8 mouse cellular contexts compared by ENCODE assay signal in genomic region chr11:118254159-118254951, GRCm38 (mm10). TPM values are rescaled to one million over a fixed set of nuclear protein-coding genes. Genes with fewer than 3 reads are reported as not detected.
DNase-seq lines count a peak whose midpoint lies in the region; ATAC-seq and TF ChIP-seq lines count a peak whose summit lies in the region.

No protein-coding gene starts in this region.

- H3K36me3 ChIP-seq in heart, embryonic 16.5 days (ENCODE audit: control insufficient read depth, insufficient read depth) = peaks cover 26% of the 10 kb centered on the region
- peaks cover 8% of the 10 kb centered on the region; the same call in 1 of the 2 replicates for H3K36me3 ChIP-seq in lung, postnatal 0 days (ENCODE audit: insufficient read depth, low read length)

- no peak overlapping the region for H3K4me3 ChIP-seq in heart, embryonic 16.5 days (ENCODE audit: low read length)
- no peak overlapping the region for H3K4me3 ChIP-seq in lung, postnatal 0 days (ENCODE audit: low read depth, low read length)

- peak overlapping the region; percentile 48 for H3K27ac ChIP-seq in heart, embryonic 16.5 days (ENCODE audit: low read length)
- H3K27ac ChIP-seq in lung, postnatal 0 days (ENCODE audit: low read length) = peak overlapping the region; percentile 63

- 52% methylated on average over 15 of the region's 15 CpGs for WGBS in heart, embryonic 16.5 days
- WGBS in lung, postnatal 0 days = 23% methylated on average over 15 of the region's 15 CpGs

- no peak for ATAC-seq in heart, embryonic 16.5 days (replicated peaks; ENCODE audit: extremely low read depth, insufficient read depth, low FRiP score)
- peak; percentile 54 for ATAC-seq in lung, postnatal 0 days
- ATAC-seq in erythroid progenitor cell, adult 5-6 weeks (replicated peaks; ENCODE audit: low FRiP score, poor library complexity, severe bottlenecking) = no peak

- TF ChIP-seq CTCF in lung, postnatal 0 days (IDR thresholded peaks at IDR 0.05) = no peak

- H3K27me3 ChIP-seq in heart, embryonic 16.5 days (ENCODE audit: control insufficient read depth, insufficient read depth, low read length) = no peaks in the 10 kb centered on the region
- no peaks in the 10 kb centered on the region for H3K27me3 ChIP-seq in lung, postnatal 0 days (replicated peaks; ENCODE audit: insufficient read depth, low read length)

- H3K9ac ChIP-seq in heart, embryonic 16.5 days (ENCODE audit: low read length) = peak overlapping the region; percentile 7; the same call in 1 of the 2 replicates
- no peak overlapping the region for H3K9ac ChIP-seq in lung, postnatal 0 days (replicated peaks; ENCODE audit: low read depth)

- H3K9me3 ChIP-seq in heart, embryonic 16.5 days (replicated peaks; ENCODE audit: control insufficient read depth, low read length) = no peaks in the 10 kb centered on the region
- no peaks in the 10 kb centered on the region for H3K9me3 ChIP-seq in lung, postnatal 0 days (ENCODE audit: low read length)

- peak; percentile 62 for DNase-seq in urinary bladder, postnatal 14 days (ENCODE audit: low spot score)
- DNase-seq in urinary bladder, postnatal 10 days (ENCODE audit: low spot score) = no peak
- DNase-seq in cerebellum, postnatal 36 days = peak; percentile 93
- peak; percentile 76 to 85 for DNase-seq in kidney, postnatal 4 days
- DNase-seq in lung, postnatal 0 days (ENCODE audit: low spot score) = peak; percentile 80
- DNase-seq in skeletal muscle tissue, adult 2 months (ENCODE audit: low read depth, low spot score) = peak; percentile 47

- no peak overlapping the region for H3K4me2 ChIP-seq in heart, embryonic 16.5 days (ENCODE audit: low read depth, low read length)
- H3K4me2 ChIP-seq in lung, postnatal 0 days (replicated peaks; ENCODE audit: low read depth, low read length) = 0 out of 2 replicates have a peak overlapping the region, but pooled peaks have one; percentile 11

- TF ChIP-seq EP300 in lung, postnatal 0 days (IDR thresholded peaks at IDR 0.05) = peak; percentile 54; the same call in 1 of the 2 replicates

- peaks cover 28% of the 10 kb centered on the region for H3K4me1 ChIP-seq in heart, embryonic 16.5 days (ENCODE audit: control insufficient read depth, insufficient read depth, low read length)
- peaks cover 16% of the 10 kb centered on the region for H3K4me1 ChIP-seq in lung, postnatal 0 days (ENCODE audit: insufficient read depth, low read depth, low read length)

RNA-seq across cellular contexts. Expression of gene Cyth1, which starts 6.0 kb away (rescaled TPM):
- polyA plus RNA-seq in heart, embryonic 16.5 days (2015; fragmentation: Nextera tagmentation; extraction: Ambion mirVana) = 22.2 and 24.0 TPM in 2 replicates
- 19.4 and 19.5 TPM in 2 replicates for polyA plus RNA-seq in lung, postnatal 0 days (2015; fragmentation: Nextera tagmentation; extraction: Ambion mirVana)
- total RNA-seq in erythroid progenitor cell, adult 5-6 weeks (2015; ENCODE audit: low replicate concordance) = 10.5 TPM in 2 replicates
- total RNA-seq in erythroid progenitor cell, adult 5-6 weeks (2017; ENCODE audit: low replicate concordance) = 11.6 and 12.3 TPM in 2 replicates

RNA-seq across cellular contexts. Expression of gene Usp36, which starts 35.7 kb away (rescaled TPM):
- 13.5 and 14.2 TPM in 2 replicates for polyA plus RNA-seq in heart, embryonic 16.5 days (2015; fragmentation: Nextera tagmentation; extraction: Ambion mirVana)
- 10.5 and 11.8 TPM in 2 replicates for polyA plus RNA-seq in lung, postnatal 0 days (2015; fragmentation: Nextera tagmentation; extraction: Ambion mirVana)
- 1.4 and 2.9 TPM in 2 replicates for total RNA-seq in erythroid progenitor cell, adult 5-6 weeks (2015; ENCODE audit: low replicate concordance)
- 0.90 and 0.91 TPM in 2 replicates for total RNA-seq in erythroid progenitor cell, adult 5-6 weeks (2017; ENCODE audit: low replicate concordance)
